Mouse (Mus musculus) skeletal muscle tissue, adult 2 months (tissue): ENCODE measurements around the gene Slf2.

Source experiments
- DNase-seq: peaks from one replicate; pipeline ENCODE4 v3.0.0-alpha.2; 2012; ENCODE audit warnings: low read depth, low spot score

Slf2 gene

GRCm38 (mm10) chr19:44984420-44984819, 53.5 kb downstream of the Slf2 start:
- no peak for DNase-seq

GRCm38 (mm10) chr19:44985159-44985988, 54.4 kb downstream of the Slf2 start:
- no peak for DNase-seq

- DNase-seq: no peak
Measured at GRCm38 (mm10) chr19:44987004-44987403, 56.1 kb downstream of the Slf2 start.

GRCm38 (mm10) chr19:44987851-44988250, 56.9 kb downstream of the Slf2 start:
- DNase-seq: no peak

- no peak for DNase-seq
Measured at GRCm38 (mm10) chr19:44988321-44988720, 57.4 kb downstream of the Slf2 start.

GRCm38 (mm10) chr19:44988831-44989566, 58.0 kb downstream of the Slf2 start, which contains the start of gene Sema4g:
Gene Sema4g (plus strand): TSS chr19:44989101.
- DNase-seq: no peak

GRCm38 (mm10) chr19:44989567-44990495, 58.9 kb downstream of the Slf2 start:
- no peak for DNase-seq

GRCm38 (mm10) chr19:44991031-44991430, 60.1 kb downstream of the Slf2 start:
- no peak for DNase-seq

GRCm38 (mm10) chr19:44992246-44992645, 61.3 kb downstream of the Slf2 start:
- no peak for DNase-seq

GRCm38 (mm10) chr19:44992712-44993111, 61.8 kb downstream of the Slf2 start:
- DNase-seq: no peak

- no peak for DNase-seq
Measured at GRCm38 (mm10) chr19:44997786-44998185, 66.8 kb downstream of the Slf2 start.

GRCm38 (mm10) chr19:44999647-45000046, 68.7 kb downstream of the Slf2 start:
- no peak for DNase-seq

- DNase-seq: no peak
Measured at GRCm38 (mm10) chr19:45002301-45002700, 71.3 kb downstream of the Slf2 start.

- DNase-seq: no peak
Measured at GRCm38 (mm10) chr19:45003740-45004516, 73.0 kb downstream of the Slf2 start.

- DNase-seq: no peak
Measured at GRCm38 (mm10) chr19:45005444-45005843, 74.5 kb downstream of the Slf2 start, which contains the start of gene Twnk. Gene Twnk (plus strand): TSS chr19:45005663.

GRCm38 (mm10) chr19:45005957-45006712, 75.2 kb downstream of the Slf2 start, which contains the start of gene Mrpl43:
Gene Mrpl43 (minus strand): TSS chr19:45006442.
- DNase-seq: peak; percentile 87

- DNase-seq: no peak
Measured at GRCm38 (mm10) chr19:45007021-45007420, 76.1 kb downstream of the Slf2 start.

GRCm38 (mm10) chr19:45007425-45008191, 76.7 kb downstream of the Slf2 start:
- DNase-seq: no peak

GRCm38 (mm10) chr19:45010646-45011045, 79.7 kb downstream of the Slf2 start:
- DNase-seq: no peak
